Mouse (Mus musculus): ENCODE measurements around the gene Accs. TPM values are rescaled to one million over a fixed set of nuclear protein-coding genes. Genes with fewer than 3 reads are reported as not detected.

Gene Accs
- total and polyA plus RNA-seq, 3 experiments = 5.7 to 6.7 (median 6.2) TPM

DNA sequence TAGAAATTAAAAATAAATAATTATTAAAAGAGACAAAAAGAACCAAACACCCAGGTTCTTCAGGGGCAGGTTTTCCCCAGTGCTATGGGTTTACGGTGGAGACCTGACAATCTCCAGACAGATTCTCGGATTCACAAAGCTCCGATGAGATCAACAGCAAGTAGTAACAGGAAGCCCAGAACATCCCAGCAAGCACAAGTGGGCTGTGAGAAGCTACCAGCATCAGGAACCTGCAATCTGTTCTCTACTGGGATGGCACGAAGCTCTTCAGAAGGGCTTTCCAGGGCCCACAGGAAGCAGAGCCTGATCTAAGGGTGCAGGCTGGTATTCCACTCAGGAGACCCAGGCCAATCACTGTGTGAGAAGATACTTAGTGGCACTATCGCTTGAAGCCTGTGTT, 61.2 kb downstream of the Accs start:
- Histone ChIP-seq H3K36me3 (replicated peaks in 1 of 2; ENCODE audit: control insufficient read depth in 1 of 2, insufficient read depth in 1 of 2, low read length in 1 of 2) (peaks cover 17 to 80% of the 10 kb centered on the region in 2 experiments), H3K4me3 (replicated peaks in 1 of 3; ENCODE audit: low read depth in 2 of 3, low read length in 2 of 3, poor library complexity in 1 of 3) (no peak overlapping the region), H3K4me2 (ENCODE audit: insufficient read depth, low read depth, poor library complexity, severe bottlenecking) (no peak overlapping the region), H3K79me2 (replicated peaks; ENCODE audit: control insufficient read depth, extremely low read depth, insufficient read depth, poor library complexity, severe bottlenecking) (no peaks in the 10 kb centered on the region), H3K9ac (ENCODE audit: insufficient read depth, low read depth) (no peak overlapping the region), H3K9me3 (replicated peaks; ENCODE audit: low read length) (no peaks in the 10 kb centered on the region), H3K4me1 (ENCODE audit: control insufficient read depth in 1 of 2, insufficient read depth in 2 of 2) (peaks cover 0 to 16% of the 10 kb centered on the region in 2 experiments; a peak in 3 of 4 replicates), H3K27me3 (replicated peaks) (no peaks in the 10 kb centered on the region), H3K27ac (ENCODE audit: insufficient read depth, low read depth) (no peak overlapping the region)
- dilution Hi-C loops (cut with MboI; ENCODE audit: extremely low pct_ligation_motif_present, extremely low pct_unique_long_range_greater_than_20kb, low sequenced_read_pairs) = no loop called here
- DNase-seq (ENCODE audit: extremely low read depth) = no peak
- in situ Hi-C loops (cut with MboI; ENCODE audit: low pct_ligation_motif_present, low pct_unique_long_range_greater_than_20kb, low sequenced_read_pairs) = no loop called here
- no peak for TF ChIP-seq CHD1 (IDR thresholded peaks at IDR 0.05; ENCODE audit: low read depth, low read length)
- no peak for TF ChIP-seq MAZ (IDR thresholded peaks at IDR 0.05; ENCODE audit: low read depth, low read length)
- TF ChIP-seq HCFC1 (IDR thresholded peaks at IDR 0.05; ENCODE audit: low read depth, low read length) = no peak
- no peak for TF ChIP-seq SMC3 (IDR thresholded peaks at IDR 0.05; ENCODE audit: low read depth, low read length)
- no peak for TF ChIP-seq JUND (conservative IDR thresholded peaks at IDR 0.05; ENCODE audit: low read depth, low read length)
- TF ChIP-seq ZKSCAN1 (IDR thresholded peaks at IDR 0.05; ENCODE audit: borderline replicate concordance, low read depth, low read length) = no peak
- TF ChIP-seq MAFK (IDR thresholded peaks at IDR 0.05; ENCODE audit: insufficient replicate concordance, low read length) = no peak
- TF ChIP-seq UBTF (IDR thresholded peaks at IDR 0.05; ENCODE audit: low read depth, low read length) = no peak
- TF ChIP-seq RCOR1 (conservative IDR thresholded peaks at IDR 0.05; ENCODE audit: low read depth, low read length) = no peak
- TF ChIP-seq ELF1 (IDR thresholded peaks at IDR 0.05; ENCODE audit: low read depth, low read length) = no peak
- no peak for TF ChIP-seq NELFE (IDR thresholded peaks at IDR 0.05; ENCODE audit: low read depth, low read length)
- no peak for TF ChIP-seq TCF12 (IDR thresholded peaks at IDR 0.05; ENCODE audit: low read depth, low read length)
- TF ChIP-seq RAD21 (IDR thresholded peaks at IDR 0.05; ENCODE audit: low read depth, low read length) = no peak
- TF ChIP-seq ZNF384 (IDR thresholded peaks at IDR 0.05; ENCODE audit: low read depth, low read length) = no peak
- no peak for TF ChIP-seq GABPA (IDR thresholded peaks at IDR 0.05; ENCODE audit: insufficient replicate concordance, low read depth, low read length)
- TF ChIP-seq MYC (IDR thresholded peaks at IDR 0.05; ENCODE audit: low read depth, low read length) = no peak
- no peak for TF ChIP-seq POLR2A (IDR thresholded peaks at IDR 0.05; ENCODE audit: low read depth, low read length)
- TF ChIP-seq USF1 (IDR thresholded peaks at IDR 0.05; ENCODE audit: low read depth, low read length) = no peak
- no peak for TF ChIP-seq CTCF (conservative IDR thresholded peaks at IDR 0.05 in 1 of 2, IDR thresholded peaks at IDR 0.05 in 1 of 2; ENCODE audit: low read depth in 2 of 2, low read length in 2 of 2)

DNA sequence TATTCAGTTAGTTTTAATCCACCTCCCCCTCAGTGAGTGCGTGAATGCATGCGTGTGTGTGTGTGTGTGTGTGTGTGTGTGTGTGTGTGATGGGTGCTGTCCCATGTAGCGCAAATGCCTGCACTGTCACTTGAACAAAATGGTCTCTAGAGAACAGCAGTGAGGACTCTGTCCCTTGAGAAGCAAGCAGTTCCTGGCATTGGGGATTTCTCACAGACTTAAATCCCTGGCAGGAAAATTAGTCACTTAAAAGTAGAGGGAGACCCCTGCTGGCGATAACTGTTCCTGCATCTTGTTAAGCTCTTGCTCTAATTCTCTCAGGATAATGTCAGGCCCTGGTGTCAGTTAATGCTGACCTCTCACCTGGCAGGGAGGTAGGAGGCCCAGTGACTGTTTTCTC, 63.6 kb downstream of the Accs start:
- no peak overlapping the region for H3K9ac ChIP-seq (ENCODE audit: insufficient read depth, low read depth)
- no peak overlapping the region for H3K27ac ChIP-seq (ENCODE audit: insufficient read depth, low read depth)
- dilution Hi-C loops (cut with MboI; ENCODE audit: extremely low pct_ligation_motif_present, extremely low pct_unique_long_range_greater_than_20kb, low sequenced_read_pairs) = no loop called here
- no peaks in the 10 kb centered on the region for H3K9me3 ChIP-seq (replicated peaks; ENCODE audit: low read length)
- peak; percentile 85 for DNase-seq (ENCODE audit: extremely low read depth)
- no peaks in the 10 kb centered on the region for H3K27me3 ChIP-seq (replicated peaks)
- in situ Hi-C loops (cut with MboI; ENCODE audit: low pct_ligation_motif_present, low pct_unique_long_range_greater_than_20kb, low sequenced_read_pairs) = no loop called here
- H3K4me3 ChIP-seq (replicated peaks in 1 of 3; ENCODE audit: low read depth in 2 of 3, low read length in 2 of 3, poor library complexity in 1 of 3) = no peak overlapping the region
- TF ChIP-seq TCF12 (IDR thresholded peaks at IDR 0.05; ENCODE audit: low read depth, low read length) (no peak), E2F4 (IDR thresholded peaks at IDR 0.05; ENCODE audit: insufficient replicate concordance, low read depth, low read length) (no peak), ZKSCAN1 (IDR thresholded peaks at IDR 0.05; ENCODE audit: borderline replicate concordance, low read depth, low read length) (no peak), ETS1 (conservative IDR thresholded peaks at IDR 0.05; ENCODE audit: low read depth, low read length) (peak; percentile 51; the same call in 1 of the 2 replicates), BHLHE40 (IDR thresholded peaks at IDR 0.05; ENCODE audit: low read depth, low read length) (no peak), ZC3H11A (IDR thresholded peaks at IDR 0.05; ENCODE audit: low read depth, low read length) (peak; percentile 64), TBP (conservative IDR thresholded peaks at IDR 0.05; ENCODE audit: low read depth, low read length) (no peak), SMC3 (IDR thresholded peaks at IDR 0.05; ENCODE audit: low read depth, low read length) (peak; percentile 92), RAD21 (IDR thresholded peaks at IDR 0.05; ENCODE audit: low read depth, low read length) (peak; percentile 95), MAZ (IDR thresholded peaks at IDR 0.05; ENCODE audit: low read depth, low read length) (no peak), UBTF (IDR thresholded peaks at IDR 0.05; ENCODE audit: low read depth, low read length) (no peak), CTCF (conservative IDR thresholded peaks at IDR 0.05 in 1 of 2, IDR thresholded peaks at IDR 0.05 in 1 of 2; ENCODE audit: low read depth in 2 of 2, low read length in 2 of 2) (peak; percentile 78 to 88)
- no peaks in the 10 kb centered on the region for H3K79me2 ChIP-seq (replicated peaks; ENCODE audit: control insufficient read depth, extremely low read depth, insufficient read depth, poor library complexity, severe bottlenecking)
- H3K4me2 ChIP-seq (ENCODE audit: insufficient read depth, low read depth, poor library complexity, severe bottlenecking) = no peak overlapping the region
- peaks cover 17 to 62% of the 10 kb centered on the region in 2 experiments for H3K36me3 ChIP-seq (replicated peaks in 1 of 2; ENCODE audit: control insufficient read depth in 1 of 2, insufficient read depth in 1 of 2, low read length in 1 of 2)
- peaks cover 8 to 34% of the 10 kb centered on the region in 2 experiments for H3K4me1 ChIP-seq (ENCODE audit: control insufficient read depth in 1 of 2, insufficient read depth in 2 of 2)
